In the genomic region with DNA sequence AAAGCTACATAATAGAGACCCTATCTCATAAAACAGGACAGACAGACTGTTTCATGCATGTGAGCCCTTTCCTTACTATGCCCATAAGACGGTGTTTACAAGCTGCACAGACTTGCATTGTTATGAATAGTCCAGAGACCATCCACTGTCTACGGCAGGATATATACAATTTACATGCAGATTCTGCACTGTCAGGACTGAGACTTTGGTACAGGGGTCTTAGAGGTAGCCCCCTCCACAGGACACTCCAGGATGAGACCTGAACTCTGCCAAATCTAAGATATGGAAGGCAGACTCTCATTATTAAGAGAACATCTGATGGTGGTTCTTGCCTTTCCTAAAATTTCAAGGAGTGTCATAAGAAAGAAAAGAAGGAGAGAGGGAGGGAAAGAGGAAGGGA, we compare ENCODE assay signal across 14 mouse cellular contexts. TPM values are rescaled to one million over a fixed set of nuclear protein-coding genes. Genes with fewer than 3 reads are reported as not detected.
DNase-seq lines count a peak whose midpoint lies in the region; ATAC-seq and TF ChIP-seq lines count a peak whose summit lies in the region.
"Had no signal": no experiment of that assay in that cellular context is flagged by ENCODE, and none has a peak within 500 bp of the region (broad histone marks: within the 10 kb centered on the region; RNA-seq: fewer than 3 reads in every experiment).

No protein-coding gene starts in this region.

- H3K4me1 ChIP-seq in heart, embryonic 10.5 days: peaks cover 22% of the 10 kb centered on the region
- peaks cover 24% of the 10 kb centered on the region for H3K4me1 ChIP-seq in intestine, embryonic 14.5 days (replicated peaks; ENCODE audit: control insufficient read depth, insufficient read depth, low read length)
- H3K4me1 ChIP-seq in intestine, postnatal 0 days (replicated peaks; ENCODE audit: control insufficient read depth, insufficient read depth, low read length): no peaks in the 10 kb centered on the region

- 0 out of 2 replicates have a peak, but pooled peaks cover 5% of the 10 kb centered on the region for H3K36me3 ChIP-seq in heart, embryonic 10.5 days
- no peaks in the 10 kb centered on the region for H3K36me3 ChIP-seq in intestine, embryonic 14.5 days (ENCODE audit: control insufficient read depth, insufficient read depth, low read length)
- no peaks in the 10 kb centered on the region for H3K36me3 ChIP-seq in intestine, postnatal 0 days (ENCODE audit: control insufficient read depth, insufficient read depth)
- H3K36me3 ChIP-seq: embryonic facial prominence, embryonic 13.5 days; limb, embryonic 13.5 days had no signal

- no peak overlapping the region for H3K9ac ChIP-seq in intestine, embryonic 14.5 days (ENCODE audit: low read length)
- no peak overlapping the region for H3K9ac ChIP-seq in intestine, postnatal 0 days (ENCODE audit: low read depth, low read length)
- H3K9ac ChIP-seq: embryonic facial prominence, embryonic 13.5 days; limb, embryonic 13.5 days had no signal

- H3K9me3 ChIP-seq in heart, embryonic 10.5 days: no peaks in the 10 kb centered on the region
- no peaks in the 10 kb centered on the region for H3K9me3 ChIP-seq in intestine, embryonic 14.5 days (ENCODE audit: control insufficient read depth, low read length)
- H3K9me3 ChIP-seq in intestine, postnatal 0 days (ENCODE audit: control insufficient read depth): no peaks in the 10 kb centered on the region
- H3K9me3 ChIP-seq: embryonic facial prominence, embryonic 13.5 days; limb, embryonic 13.5 days had no signal

- no peak for ATAC-seq in intestine, embryonic 14.5 days (replicated peaks; ENCODE audit: low FRiP score, low TSS enrichment, low read depth)
- no peak for ATAC-seq in intestine, postnatal 0 days
- ATAC-seq in CD4-positive, CD25-positive, alpha-beta regulatory T cell, adult 4 months: peak; percentile 5
- peak; percentile 7; the same call in 1 of the 2 replicates for ATAC-seq in granulocyte monocyte progenitor cell, adult 5-6 weeks (replicated peaks; ENCODE audit: poor library complexity, severe bottlenecking)
- ATAC-seq: forebrain, embryonic 14.5 days had no signal

- no peaks in the 10 kb centered on the region for H3K27me3 ChIP-seq in heart, embryonic 10.5 days (ENCODE audit: insufficient read depth, poor library complexity, severe bottlenecking)
- H3K27me3 ChIP-seq in intestine, embryonic 14.5 days (replicated peaks; ENCODE audit: control insufficient read depth, insufficient read depth, low read length): no peaks in the 10 kb centered on the region
- H3K27me3 ChIP-seq in intestine, postnatal 0 days (replicated peaks; ENCODE audit: control insufficient read depth, insufficient read depth, low read length): no peaks in the 10 kb centered on the region
- H3K27me3 ChIP-seq: embryonic facial prominence, embryonic 13.5 days; limb, embryonic 13.5 days had no signal

- no peak overlapping the region for H3K27ac ChIP-seq in heart, embryonic 10.5 days
- H3K27ac ChIP-seq in intestine, embryonic 14.5 days (ENCODE audit: low read depth): no peak overlapping the region
- no peak overlapping the region; the same call in 1 of the 2 replicates for H3K27ac ChIP-seq in intestine, postnatal 0 days (ENCODE audit: low read depth, low read length)
- H3K27ac ChIP-seq: embryonic facial prominence, embryonic 13.5 days; limb, embryonic 13.5 days had no signal

- H3K4me2 ChIP-seq in intestine, embryonic 14.5 days (ENCODE audit: low read length): peak overlapping the region; percentile 2; the same call in 1 of the 2 replicates
- no peak overlapping the region for H3K4me2 ChIP-seq in intestine, postnatal 0 days (replicated peaks; ENCODE audit: low read depth)
- H3K4me2 ChIP-seq: embryonic facial prominence, embryonic 13.5 days; limb, embryonic 13.5 days had no signal

- DNase-seq in heart, adult 11 months: peak; percentile 69
- DNase-seq in heart, embryonic 10.5 days (ENCODE audit: low spot score): no peak
- DNase-seq in intestine, embryonic 14.5 days (ENCODE audit: low spot score): no peak
- DNase-seq in cerebellum, adult 18-20 months: no peak
- DNase-seq in ovary, postnatal 36 days (ENCODE audit: low spot score): no peak
- DNase-seq: cerebellum, adult 9-11 months; gastrocnemius, postnatal 36 days; kidney, adult 18-20 months had no signal

- TF ChIP-seq CTCF in intestine, postnatal 0 days (IDR thresholded peaks at IDR 0.05; ENCODE audit: low read depth): no peak

- WGBS in heart, embryonic 10.5 days: 70% methylated on average over 2 of the region's 2 CpGs
- WGBS in intestine, embryonic 14.5 days: 42% methylated on average over 2 of the region's 2 CpGs
- whole genome bisulfite sequencing in intestine, postnatal 0 days: 37% methylated on average over 2 of the region's 2 CpGs

- H3K4me3 ChIP-seq in heart, embryonic 10.5 days: no peak overlapping the region
- H3K4me3 ChIP-seq in intestine, embryonic 14.5 days (ENCODE audit: low read depth, low read length): no peak overlapping the region
- H3K4me3 ChIP-seq in intestine, postnatal 0 days (ENCODE audit: low read depth, low read length): no peak overlapping the region
- H3K4me3 ChIP-seq: embryonic facial prominence, embryonic 13.5 days; limb, embryonic 13.5 days had no signal

RNA-seq across cellular contexts. Expression of a gene that starts 6.8 kb away (rescaled TPM):
- polyA plus RNA-seq in heart, embryonic 10.5 days (2016; fragmentation: Nextera tagmentation; extraction: Ambion mirVana): 11.0 TPM in 2 replicates
- polyA plus RNA-seq in intestine, embryonic 14.5 days (2014; fragmentation: Nextera tagmentation; extraction: Ambion mirVana): 21.0 and 21.1 TPM in 2 replicates
- polyA plus RNA-seq in intestine, postnatal 0 days (2015; fragmentation: Nextera tagmentation; extraction: Ambion mirVana): 8.5 and 9.3 TPM in 2 replicates
- 10 to 100 TPM; 19.2 to 31.1 TPM for polyA plus RNA-seq in CD4-positive, CD25-positive, alpha-beta regulatory T cell, adult 4 months (2017; shearing (Covaris generic))
- total RNA-seq in granulocyte monocyte progenitor cell, adult 5-6 weeks (2014; fragmentation: Nextera tagmentation): 22.0 and 23.1 TPM in 2 replicates
- 17.5 and 24.6 TPM in 2 replicates for total RNA-seq in granulocyte monocyte progenitor cell, adult 5-6 weeks (2017)

Comparison
In these comparisons a context has a peak if more than half of its experiments do, and no peak if none do; other contexts are left out.
1. ATAC-seq: peak in CD4-positive, CD25-positive, alpha-beta regulatory T cell, adult 4 months (single experiment) and granulocyte monocyte progenitor cell, adult 5-6 weeks (single experiment); none in intestine, embryonic 14.5 days (single experiment) and intestine, postnatal 0 days (single experiment).